Mouse (Mus musculus) regulatory T cell (primary cell): ENCODE measurements around the gene Ercc2.

ENCODE experiments used
- in situ Hi-C: fragments of 300-600 bp; cut with MboI, MseI; formaldehyde crosslinking; loops from one replicate; pipeline ENCODE4 v1.15.1; 2025; ENCODE audit warnings: high pct_unique_total_duplicates

Gene Ercc2

GRCm38 (mm10) chr7:19443344-19443743 lies 61.5 kb downstream of the Ercc2 start:
- in situ Hi-C loops = no loop called here

DNA sequence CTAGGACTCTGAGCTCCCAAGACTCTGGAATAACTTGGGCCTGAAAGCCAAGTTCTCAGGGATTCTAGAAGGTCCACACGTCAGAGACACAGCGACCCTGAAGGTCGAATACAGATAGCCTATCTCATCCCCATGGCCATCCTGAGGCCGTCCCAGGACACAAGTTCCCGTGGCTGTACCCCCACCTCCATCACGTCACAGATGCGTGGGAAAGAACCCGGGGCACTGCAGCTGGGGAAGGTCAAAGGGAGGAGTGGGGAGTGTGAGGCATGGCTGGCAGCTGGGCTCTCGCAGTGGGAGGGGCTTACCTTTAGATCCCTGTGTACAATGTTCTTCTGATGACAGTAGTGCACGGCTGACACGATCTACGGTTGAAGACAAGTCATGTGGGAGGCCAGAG lies 63.0 kb downstream of the Ercc2 start:
- in situ Hi-C loops = loop anchor here (5.0 kb wide), 1 partner anchor 98 kb away; no protein-coding TSS in a partner anchor
